Mouse (Mus musculus) inflammation-experienced regulatory T-cells, adult 16 weeks (primary cell): ENCODE results near the gene Olfr1555-ps1. TPM values are rescaled to one million over a fixed set of nuclear protein-coding genes. Genes with fewer than 3 reads are reported as not detected.

Experiments used
- polyA plus RNA-seq: library from polyadenylated mRNA; unstranded; fragments of 100-300 nt; shearing (Covaris generic); gene quantifications from one replicate; pipeline ENCODE4 v1.2.1, GENCODE M21; 2017

Olfr1555-ps1 gene
- 0.10 TPM for polyA plus RNA-seq

GRCm38 (mm10) chr19:12170062-12170599 is at the start of gene Olfr1555-ps1:
TSS of gene Olfr1555-ps1 (minus strand) at chr19:12170112.

GRCm38 (mm10) chr19:12200334-12200733 is 30.4 kb upstream of the Olfr1555-ps1 start, which contains the start of gene Olfr1431:
TSS of gene Olfr1431 (plus strand) at chr19:12200634.

GRCm38 (mm10) chr19:12123103-12123502 is 46.8 kb downstream of the Olfr1555-ps1 start, which contains the start of gene Olfr76:
TSS of gene Olfr76 (minus strand) at chr19:12123203.

GRCm38 (mm10) chr19:12115797-12116196 is 54.1 kb downstream of the Olfr1555-ps1 start, which contains the start of gene Olfr1428:
TSS of gene Olfr1428 (minus strand) at chr19:12115897.

Other genes with a start within 250 kb of the Olfr1555-ps1 start
- gene Osbp, start 204.2 kb downstream of the Olfr1555-ps1 start, polyA plus RNA-seq = 4.1 TPM
- not detected for gene Olfr1423, start 128.8 kb downstream of the Olfr1555-ps1 start, polyA plus RNA-seq
- not detected for gene Olfr1424, start 107.4 kb downstream of the Olfr1555-ps1 start, polyA plus RNA-seq
- gene Olfr1425, start 92.4 kb downstream of the Olfr1555-ps1 start, polyA plus RNA-seq = not detected
- gene Olfr1426, start 78.1 kb downstream of the Olfr1555-ps1 start, polyA plus RNA-seq = not detected
- not detected for gene Olfr1427, start 66.8 kb downstream of the Olfr1555-ps1 start, polyA plus RNA-seq
- not detected for gene Olfr1428, start 54.2 kb downstream of the Olfr1555-ps1 start, polyA plus RNA-seq
- gene Olfr76, start 46.9 kb downstream of the Olfr1555-ps1 start, polyA plus RNA-seq = not detected
- gene Olfr1431, start 30.5 kb upstream of the Olfr1555-ps1 start, polyA plus RNA-seq = not detected
- gene Olfr1432, start 62.5 kb upstream of the Olfr1555-ps1 start, polyA plus RNA-seq = not detected
- not detected for gene Olfr262, start 71.5 kb upstream of the Olfr1555-ps1 start, polyA plus RNA-seq
- not detected for gene Olfr235, start 90.9 kb upstream of the Olfr1555-ps1 start, polyA plus RNA-seq
- gene Olfr1434, start 109.7 kb upstream of the Olfr1555-ps1 start, polyA plus RNA-seq = not detected
- not detected for gene Olfr1436, start 129.0 kb upstream of the Olfr1555-ps1 start, polyA plus RNA-seq
- not detected for gene Olfr1437, start 155.0 kb upstream of the Olfr1555-ps1 start, polyA plus RNA-seq
- not detected for gene Olfr1438-ps1, start 165.8 kb upstream of the Olfr1555-ps1 start, polyA plus RNA-seq
- not detected for gene Olfr1440, start 217.2 kb upstream of the Olfr1555-ps1 start, polyA plus RNA-seq
- not detected for gene Olfr1441, start 247.3 kb upstream of the Olfr1555-ps1 start, polyA plus RNA-seq